Mouse (Mus musculus): ENCODE data around the gene Sowaha.

DNA sequence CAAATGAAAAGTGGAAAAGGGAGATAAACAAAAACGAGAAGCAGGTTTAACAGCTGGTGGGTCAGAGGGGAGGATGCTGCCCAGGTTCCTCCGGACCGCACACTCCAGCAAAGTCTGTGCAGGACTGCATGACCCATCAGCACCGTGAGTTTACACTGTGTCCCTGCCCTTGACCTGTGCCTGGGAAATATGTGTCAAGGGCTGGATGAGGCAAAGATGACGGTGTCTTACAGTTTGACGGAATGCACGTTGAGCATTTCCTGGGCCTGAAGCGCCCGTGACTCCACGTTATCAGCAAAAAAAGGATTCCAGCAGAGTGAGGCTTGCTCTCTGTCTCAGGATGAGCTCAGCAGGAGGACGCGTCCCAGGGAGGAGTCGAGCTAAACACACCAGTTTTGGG lies 34.5 kb downstream of the Sowaha start:
- TF ChIP-seq CTCF (IDR thresholded peaks at IDR 0.05; ENCODE audit: low read depth), result no peak
- TF ChIP-seq EP300 (IDR thresholded peaks at IDR 0.05; ENCODE audit: low read depth), result no peak
